Mouse (Mus musculus) forebrain, embryonic 12.5 days (tissue): ENCODE results near the gene Mapk11. TPM values are rescaled to one million over a fixed set of nuclear protein-coding genes. Genes with fewer than 3 reads are reported as not detected.

Experiments
- ATAC-seq: fragments of 200-750 bp; cut with Nextera tagmentation; 2 replicates; pipeline ENCODE4 v1.8.0; 2017; ENCODE audit warnings: moderate TSS enrichment; ENCODE audit not compliant: low FRiP score
- H3K27ac ChIP-seq: fragments of 300-500 bp; sonication (generic); 2 replicates; pipeline ENCODE4 v1.5.1; 2016; ENCODE audit warnings: mild to moderate bottlenecking
- H3K27me3 ChIP-seq: fragments of 300-500 bp; sonication (generic); 2 replicates; pipeline ENCODE4 v1.6.1; 2016; ENCODE audit warnings: mild to moderate bottlenecking
- H3K36me3 ChIP-seq: fragments of 300-500 bp; sonication (generic); replicated peaks from 2 replicates; pipeline ENCODE4 v1.6.1; 2016; ENCODE audit warnings: mild to moderate bottlenecking
- H3K4me1 ChIP-seq: fragments of 300-500 bp; sonication (generic); 2 replicates; pipeline ENCODE4 v1.6.1; 2016
- H3K4me2 ChIP-seq: fragments of 300-500 bp; sonication (generic); 2 replicates; pipeline ENCODE4 v1.6.1; 2016; ENCODE audit warnings: mild to moderate bottlenecking, moderate library complexity
- H3K4me3 ChIP-seq: fragments of 300-500 bp; sonication (generic); replicated peaks from 2 replicates; pipeline ENCODE4 v1.5.1; 2016; ENCODE audit warnings: mild to moderate bottlenecking
- H3K9ac ChIP-seq: fragments of 300-500 bp; sonication (generic); 2 replicates; pipeline ENCODE4 v1.6.1; 2016; ENCODE audit warnings: mild to moderate bottlenecking
- H3K9me3 ChIP-seq: fragments of 300-500 bp; sonication (generic); 2 replicates; pipeline ENCODE4 v1.6.1; 2016
- WGBS: fragments of 180-500 bp; shearing (Covaris S2); methylation state at CpG from one replicate; pipeline ENCODE4 v1.1.7; 2016; 5-methylcytosine and 5-hydroxymethylcytosine counted together
- polyA plus RNA-seq: library from polyadenylated mRNA; unstranded; fragments of >200 nt; fragmentation: Nextera tagmentation; extraction: Ambion mirVana; gene quantifications from 2 replicates; pipeline ENCODE4 v1.2.1, GENCODE M21; 2016

Mapk11 gene
- polyA plus RNA-seq, 1 experiment from 2014 or later: 46.9 TPM

GRCm38 (mm10) chr15:89172276-89172935 lies 23.0 kb upstream of the Mapk11 start:
- 23% methylated on average over 17 of the region's 17 CpGs for WGBS
- peak overlapping the region; percentile 49 for H3K4me3 ChIP-seq
- H3K27ac ChIP-seq: peak overlapping the region; percentile 86
- H3K9ac ChIP-seq: peak overlapping the region; percentile 68
- no peaks in the 10 kb centered on the region for H3K27me3 ChIP-seq
- H3K9me3 ChIP-seq: no peaks in the 10 kb centered on the region
- peaks cover 86% of the 10 kb centered on the region for H3K4me1 ChIP-seq
- no peak for ATAC-seq
- peaks cover 33% of the 10 kb centered on the region for H3K36me3 ChIP-seq
- H3K4me2 ChIP-seq: peak overlapping the region; percentile 92

GRCm38 (mm10) chr15:89171526-89172051 lies 22.2 kb upstream of the Mapk11 start:
- Histone ChIP-seq H3K9ac (no peak overlapping the region), H3K36me3 (peaks cover 39% of the 10 kb centered on the region), H3K27ac (no peak overlapping the region; the same call in 1 of the 2 replicates), H3K9me3 (no peaks in the 10 kb centered on the region), H3K4me1 (peaks cover 78% of the 10 kb centered on the region), H3K4me3 (no peak overlapping the region), H3K4me2 (peak overlapping the region; percentile 8), H3K27me3 (no peaks in the 10 kb centered on the region)
- no peak for ATAC-seq
- 94% methylated on average over 5 of the region's 5 CpGs for WGBS

GRCm38 (mm10) chr15:89170102-89170501 lies 20.7 kb upstream of the Mapk11 start:
- WGBS: 80% methylated on average over 3 of the region's 3 CpGs
- no peaks in the 10 kb centered on the region for H3K27me3 ChIP-seq
- H3K36me3 ChIP-seq: peaks cover 54% of the 10 kb centered on the region
- H3K9ac ChIP-seq: no peak overlapping the region
- H3K4me2 ChIP-seq: no peak overlapping the region
- H3K4me3 ChIP-seq: no peak overlapping the region
- H3K9me3 ChIP-seq: no peaks in the 10 kb centered on the region
- ATAC-seq: no peak
- peaks cover 63% of the 10 kb centered on the region for H3K4me1 ChIP-seq
- no peak overlapping the region for H3K27ac ChIP-seq

GRCm38 (mm10) chr15:89169431-89169830 lies 20.0 kb upstream of the Mapk11 start:
- Histone ChIP-seq H3K4me2 (peak overlapping the region; percentile 26), H3K27me3 (no peaks in the 10 kb centered on the region), H3K4me1 (peaks cover 56% of the 10 kb centered on the region), H3K27ac (peak overlapping the region; percentile 65), H3K9me3 (no peaks in the 10 kb centered on the region), H3K9ac (peak overlapping the region; percentile 36), H3K4me3 (no peak overlapping the region), H3K36me3 (peaks cover 61% of the 10 kb centered on the region)
- WGBS: 4% methylated on average over 10 of the region's 10 CpGs
- ATAC-seq: peak; percentile 62

- Histone ChIP-seq H3K4me2 (peak overlapping the region; percentile 26), H3K27ac (peak overlapping the region; percentile 65), H3K4me1 (peaks cover 51% of the 10 kb centered on the region), H3K27me3 (no peaks in the 10 kb centered on the region), H3K4me3 (no peak overlapping the region), H3K9me3 (no peaks in the 10 kb centered on the region), H3K9ac (no peak overlapping the region), H3K36me3 (peaks cover 66% of the 10 kb centered on the region)
- no peak for ATAC-seq
- 62% methylated on average over 10 of the region's 10 CpGs for WGBS
Measured at GRCm38 (mm10) chr15:89168922-89169321, 19.5 kb upstream of the Mapk11 start.

- 95% methylated on average over 12 of the region's 12 CpGs for WGBS
- Histone ChIP-seq H3K9me3 (no peaks in the 10 kb centered on the region), H3K36me3 (peaks cover 96% of the 10 kb centered on the region), H3K4me2 (no peak overlapping the region), H3K9ac (no peak overlapping the region), H3K4me3 (no peak overlapping the region), H3K27me3 (no peaks in the 10 kb centered on the region), H3K27ac (no peak overlapping the region), H3K4me1 (peaks cover 18% of the 10 kb centered on the region)
- ATAC-seq: no peak
Measured at GRCm38 (mm10) chr15:89165478-89165877, 16.1 kb upstream of the Mapk11 start.

GRCm38 (mm10) chr15:89161397-89161796 lies 12.0 kb upstream of the Mapk11 start:
- H3K27me3 ChIP-seq: no peaks in the 10 kb centered on the region
- H3K4me1 ChIP-seq: no peaks in the 10 kb centered on the region
- WGBS: 89% methylated on average over 9 of the region's 9 CpGs
- no peak for ATAC-seq
- no peak overlapping the region for H3K4me2 ChIP-seq
- H3K9me3 ChIP-seq: no peaks in the 10 kb centered on the region
- no peak overlapping the region for H3K9ac ChIP-seq
- H3K27ac ChIP-seq: no peak overlapping the region
- peaks cover 100% of the 10 kb centered on the region for H3K36me3 ChIP-seq
- H3K4me3 ChIP-seq: no peak overlapping the region

- no peak overlapping the region for H3K27ac ChIP-seq
- H3K9me3 ChIP-seq: no peaks in the 10 kb centered on the region
- no peak overlapping the region for H3K4me2 ChIP-seq
- H3K36me3 ChIP-seq: peaks cover 100% of the 10 kb centered on the region
- WGBS: 96% methylated on average over 16 of the region's 16 CpGs
- H3K9ac ChIP-seq: no peak overlapping the region
- ATAC-seq: no peak
- H3K27me3 ChIP-seq: no peaks in the 10 kb centered on the region
- 0 out of 2 replicates have a peak, but pooled peaks cover 4% of the 10 kb centered on the region for H3K4me1 ChIP-seq
- H3K4me3 ChIP-seq: no peak overlapping the region
Measured at GRCm38 (mm10) chr15:89158516-89158915, 9.1 kb upstream of the Mapk11 start.

- 0 out of 2 replicates have a peak, but pooled peaks cover 4% of the 10 kb centered on the region for H3K4me1 ChIP-seq
- no peak overlapping the region for H3K4me3 ChIP-seq
- no peak overlapping the region for H3K4me2 ChIP-seq
- peaks cover 96% of the 10 kb centered on the region for H3K36me3 ChIP-seq
- 71% methylated on average over 7 of the region's 7 CpGs for WGBS
- peak; percentile 12; the same call in 1 of the 2 replicates for ATAC-seq
- no peaks in the 10 kb centered on the region for H3K27me3 ChIP-seq
- no peaks in the 10 kb centered on the region for H3K9me3 ChIP-seq
- H3K27ac ChIP-seq: no peak overlapping the region
- no peak overlapping the region for H3K9ac ChIP-seq
Measured at GRCm38 (mm10) chr15:89157954-89158353, 8.5 kb upstream of the Mapk11 start.

- Histone ChIP-seq H3K4me1 (peaks cover 41% of the 10 kb centered on the region), H3K27me3 (peaks cover 7% of the 10 kb centered on the region; the same call in 1 of the 2 replicates), H3K9me3 (no peaks in the 10 kb centered on the region), H3K36me3 (peaks cover 40% of the 10 kb centered on the region), H3K27ac (peak overlapping the region; percentile 70), H3K4me2 (peak overlapping the region; percentile 29), H3K9ac (peak overlapping the region; percentile 9; the same call in 1 of the 2 replicates), H3K4me3 (no peak overlapping the region)
- peak; percentile 44 for ATAC-seq
Measured at GRCm38 (mm10) chr15:89152312-89152711, 2.9 kb upstream of the Mapk11 start.

- Histone ChIP-seq H3K27me3 (peaks cover 13% of the 10 kb centered on the region), H3K9me3 (no peaks in the 10 kb centered on the region), H3K4me2 (peak overlapping the region; percentile 79), H3K27ac (peak overlapping the region; percentile 91), H3K36me3 (peaks cover 27% of the 10 kb centered on the region), H3K4me1 (peaks cover 54% of the 10 kb centered on the region), H3K9ac (peak overlapping the region; percentile 79), H3K4me3 (peak overlapping the region; percentile 69)
- 0 out of 2 replicates have a peak, but pooled peaks have one; percentile 9 for ATAC-seq
- WGBS: under 1% methylated on average over 13 of the region's 13 CpGs
Measured at GRCm38 (mm10) chr15:89150041-89150390, 588 bp upstream of the Mapk11 start.

GRCm38 (mm10) chr15:89148496-89149270 lies 745 bp downstream of the Mapk11 start:
- H3K27me3 ChIP-seq: peaks cover 13% of the 10 kb centered on the region
- H3K9me3 ChIP-seq: no peaks in the 10 kb centered on the region
- H3K4me1 ChIP-seq: peaks cover 50% of the 10 kb centered on the region
- H3K27ac ChIP-seq: peak overlapping the region; percentile 91
- H3K4me3 ChIP-seq: peak overlapping the region; percentile 69
- ATAC-seq: no peak
- 2% methylated on average over 24 of the region's 25 CpGs for WGBS
- peak overlapping the region; percentile 79 for H3K4me2 ChIP-seq
- peak overlapping the region; percentile 79 for H3K9ac ChIP-seq
- peaks cover 27% of the 10 kb centered on the region for H3K36me3 ChIP-seq
